Mouse (Mus musculus) megakaryocyte, adult 5-6 weeks (primary cell): ENCODE results near the gene Gm5431. TPM values are rescaled to one million over a fixed set of nuclear protein-coding genes. Genes with fewer than 3 reads are reported as not detected.
"Not testable (repeated sequence)": the region's sequence is repeated elsewhere in the genome, so short reads cannot be mapped to it uniquely, and the experiment has no call there.

ENCODE experiments used
- ATAC-seq: 2 replicates; pipeline ENCODE4 v1.8.0; 2016; ENCODE audit warnings: mild to moderate bottlenecking, inconsistent platforms; ENCODE audit not compliant: poor library complexity, severe bottlenecking
- total RNA-seq, 2 experiments: library from RNA; stranded (forward) in 1 of 2; stranded (reverse) in 1 of 2; fragments of 153-499, 151-499 nt in 1 of 2; fragments of 221-1000, 200-1000 nt in 1 of 2; gene quantifications; 2 replicates each; pipeline versions ENCODE4 v1.2.3 to v1.2.4; 2015 to 2017

Gene Gm5431
- total RNA-seq, 2 experiments from 2014 or later: 12.0 to 15.9 TPM

GRCm38 (mm10) chr11:48871817-48872541, 30.0 kb downstream of the Gm5431 start:
- peak; percentile 57 for ATAC-seq

DNA sequence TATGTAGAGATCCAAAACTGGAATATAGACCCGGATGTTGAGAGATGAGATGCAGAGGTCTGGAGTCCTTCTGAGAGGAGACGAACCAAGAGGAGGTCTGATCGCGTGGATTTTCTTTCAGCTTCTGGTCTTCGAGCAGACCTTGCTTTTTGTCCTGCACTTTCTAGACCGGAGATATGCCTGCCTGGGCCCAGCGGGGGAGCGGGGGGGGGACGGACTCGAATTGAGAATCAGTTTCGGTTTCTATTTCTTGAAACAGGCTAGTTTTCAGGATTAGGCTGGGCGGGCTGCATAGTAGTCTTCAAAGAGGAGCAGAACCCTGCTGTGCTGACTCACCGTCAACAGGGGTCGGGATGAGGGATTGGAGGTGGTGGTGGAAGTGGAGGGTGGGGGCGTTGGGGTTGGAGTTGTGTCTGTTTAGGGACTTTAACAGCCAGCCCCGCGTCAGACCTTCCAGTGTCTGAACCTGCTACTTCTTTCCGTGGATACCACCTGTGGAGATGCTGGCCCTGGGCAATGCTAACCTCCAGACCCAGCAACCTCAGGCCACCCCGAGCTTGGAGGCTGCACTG, 30.7 kb downstream of the Gm5431 start, which contains the start of gene Irgm1:
Gene Irgm1, minus strand, starts transcription at position 483 of the 572 bp plus-strand sequence.
- ATAC-seq: peak; percentile 62

DNA sequence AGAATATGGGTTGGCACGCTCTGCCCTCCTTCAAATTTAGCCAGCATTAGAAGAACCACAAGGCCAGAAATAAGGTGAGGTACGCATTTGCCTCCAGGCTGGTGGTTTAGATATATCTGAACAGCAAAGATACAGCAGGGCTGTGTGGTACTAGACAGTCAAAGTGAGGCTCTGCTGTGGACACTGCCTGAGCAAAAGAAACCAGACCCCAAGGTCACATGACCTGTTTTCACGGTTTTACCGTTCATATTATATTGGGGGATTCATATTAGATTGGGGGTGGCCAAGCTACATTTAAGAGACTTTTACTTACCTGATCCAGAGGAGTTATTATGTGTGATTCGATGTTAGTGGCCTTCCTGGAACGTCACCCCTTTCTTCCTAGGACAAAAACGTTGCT, 31.2 kb downstream of the Gm5431 start:
- ATAC-seq: no peak

GRCm38 (mm10) chr11:48869380-48870110, 32.5 kb downstream of the Gm5431 start:
- no peak for ATAC-seq

GRCm38 (mm10) chr11:48866481-48866880, 35.5 kb downstream of the Gm5431 start:
- no peak for ATAC-seq

DNA sequence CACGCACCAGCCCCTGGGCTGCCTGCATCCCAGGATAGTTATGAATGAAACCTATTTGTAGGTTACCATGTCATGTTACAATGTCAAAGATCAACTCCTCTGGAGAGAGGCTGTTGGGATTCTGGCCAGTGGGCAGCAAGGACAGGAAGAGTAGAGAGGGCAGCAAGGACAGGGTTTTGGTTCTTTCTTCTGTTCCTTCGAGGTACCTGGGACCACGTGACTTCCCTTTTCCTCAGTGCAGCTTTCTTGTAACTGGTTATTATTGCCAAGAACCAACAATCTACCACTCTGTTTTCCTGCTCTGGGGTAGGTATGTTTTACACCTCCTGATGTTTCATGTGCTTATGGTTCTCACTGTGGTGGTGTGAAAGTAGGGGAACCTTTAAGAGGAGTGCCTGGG, 38.2 kb downstream of the Gm5431 start:
- no peak for ATAC-seq

DNA sequence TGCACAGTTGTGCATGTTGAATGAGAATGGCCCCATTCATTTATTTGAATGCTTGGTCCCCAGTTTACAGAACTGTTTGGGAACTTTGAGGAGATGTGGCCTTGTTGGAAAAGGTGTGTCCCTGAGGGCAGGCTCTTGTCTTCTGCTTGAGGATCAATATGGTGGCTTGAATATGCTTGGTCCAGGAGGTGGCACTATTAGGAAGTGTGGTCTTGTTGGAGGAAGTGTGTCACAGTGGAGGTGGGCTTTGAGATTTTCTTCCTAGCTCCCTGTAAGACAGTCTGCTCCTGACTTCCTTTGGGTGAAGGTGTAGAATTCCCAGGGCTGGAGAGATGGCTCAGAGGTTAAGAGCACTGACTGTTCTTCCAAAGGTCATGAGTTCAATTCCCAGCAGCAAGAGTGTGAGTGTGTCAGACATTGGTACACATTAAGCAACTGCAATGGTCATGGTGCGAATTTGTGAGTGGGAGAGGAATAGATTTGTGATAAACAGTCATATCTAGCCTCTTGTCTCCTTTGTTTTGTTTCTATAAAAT, 39.2 kb downstream of the Gm5431 start:
- no peak for ATAC-seq

GRCm38 (mm10) chr11:48859014-48859413, 43.0 kb downstream of the Gm5431 start:
- ATAC-seq: peak; percentile 37

DNA sequence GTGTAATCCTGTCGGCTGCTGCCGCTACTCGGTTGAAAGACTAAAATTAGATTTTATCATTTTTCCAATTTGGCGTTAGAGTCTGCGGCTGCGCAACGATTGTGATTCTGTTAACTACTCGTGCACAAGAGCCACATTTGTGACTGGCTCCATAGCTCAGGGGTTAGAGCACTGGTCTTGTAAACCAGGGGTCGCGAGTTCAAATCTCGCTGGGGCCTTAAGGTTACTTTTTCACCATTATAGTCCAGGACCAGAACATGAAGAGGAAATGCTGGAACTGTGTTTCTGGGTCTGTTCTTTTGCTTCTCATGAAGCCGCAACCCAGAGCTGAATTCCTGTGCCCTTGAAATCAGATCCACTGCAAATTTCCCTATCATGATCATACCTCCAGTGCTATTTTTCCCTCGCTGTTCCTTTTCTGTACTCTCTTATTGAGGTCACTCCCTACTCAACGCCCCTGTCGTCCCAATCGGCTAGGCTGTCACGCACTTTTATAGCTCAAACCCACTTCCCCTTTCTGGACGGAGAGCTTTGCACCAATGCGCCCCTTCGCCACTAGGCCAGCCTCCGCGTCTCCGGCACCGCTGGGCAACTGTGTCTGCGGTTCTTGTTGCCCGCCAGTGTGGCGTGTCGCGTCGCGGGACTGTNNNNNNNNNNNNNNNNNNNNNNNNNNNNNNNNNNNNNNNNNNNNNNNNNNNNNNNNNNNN, 48.4 kb downstream of the Gm5431 start:
- ATAC-seq: peak; percentile 74

GRCm38 (mm10) chr11:48852624-48853473, 49.2 kb downstream of the Gm5431 start:
- ATAC-seq: no peak

- no peak for ATAC-seq
These were observed 49.8 kb downstream of the Gm5431 start for GRCm38 (mm10) chr11:48852190-48852589.

DNA sequence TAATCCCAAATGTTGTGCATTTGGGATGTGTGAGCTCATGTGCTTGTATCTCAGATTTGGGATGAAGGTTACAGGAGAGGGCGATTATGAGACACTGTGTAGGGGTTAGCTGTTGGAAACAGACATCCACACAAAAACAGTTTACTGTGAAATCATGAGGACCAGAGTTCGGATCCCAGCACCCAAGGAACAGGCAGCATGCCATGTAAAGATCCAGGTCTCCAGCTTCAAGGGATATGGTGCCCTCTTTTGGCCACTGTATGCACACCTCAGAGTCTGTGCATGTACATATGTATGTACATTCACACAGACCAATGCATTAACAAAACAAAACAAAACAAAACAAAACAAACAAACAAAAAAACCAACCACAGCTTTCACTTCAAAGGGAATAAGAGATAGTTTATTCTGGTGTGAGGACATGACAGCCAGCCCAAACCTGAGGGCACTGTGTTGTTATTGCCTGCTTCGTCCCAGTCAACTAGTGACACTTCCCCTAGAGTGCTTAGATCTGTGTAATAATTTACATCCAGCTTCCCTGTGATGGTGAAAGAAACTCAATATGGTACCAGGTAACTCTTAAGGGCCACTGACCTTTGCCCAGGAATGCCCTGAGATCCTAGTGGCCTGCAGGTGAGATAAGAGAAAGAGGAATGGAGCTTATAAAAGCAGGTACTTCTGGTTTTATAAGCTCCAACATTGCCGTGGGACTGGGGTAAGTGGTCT, 50.6 kb downstream of the Gm5431 start:
- no peak for ATAC-seq

DNA sequence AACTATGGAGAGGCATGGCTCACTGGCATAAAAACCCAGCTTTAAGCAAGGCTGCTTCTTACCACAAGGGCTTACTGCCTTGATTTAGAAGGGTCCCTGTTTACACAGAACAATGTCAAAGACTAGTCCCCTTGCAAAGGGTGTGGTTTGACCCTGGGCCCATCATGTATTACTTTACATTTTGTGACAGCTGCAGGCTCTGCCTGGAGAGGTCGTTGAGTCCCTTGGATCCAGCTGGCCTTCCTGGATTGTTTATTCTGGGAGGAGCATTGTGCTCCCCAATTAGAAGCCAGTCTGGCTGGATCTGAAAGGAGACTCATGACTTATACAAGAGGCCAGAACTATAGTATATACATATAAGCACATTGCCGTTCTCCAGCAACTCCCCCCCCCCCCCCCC, 51.8 kb downstream of the Gm5431 start:
- no peak for ATAC-seq

DNA sequence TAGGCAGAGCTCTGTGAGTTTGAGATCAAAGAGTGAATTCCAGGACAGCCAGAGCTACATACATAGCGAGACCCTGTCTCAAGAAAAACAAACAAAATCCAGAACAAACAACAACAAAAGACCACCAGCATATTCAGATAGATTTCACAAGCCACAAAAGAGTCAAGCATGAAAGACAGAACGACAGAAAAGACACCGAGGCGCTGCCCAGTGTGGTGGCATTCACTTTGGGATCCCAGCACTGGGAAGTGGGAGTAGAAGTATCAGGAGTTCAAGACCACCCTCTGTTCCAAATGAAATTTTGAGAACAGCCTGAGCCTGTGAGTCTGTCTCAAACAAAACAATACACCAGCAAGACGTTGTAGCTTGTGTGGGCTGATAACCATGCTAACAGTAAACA, 55.1 kb downstream of the Gm5431 start:
- ATAC-seq: no peak

- not testable (repeated sequence) for ATAC-seq
These were observed 55.7 kb downstream of the Gm5431 start for GRCm38 (mm10) chr11:48846362-48846761.

DNA sequence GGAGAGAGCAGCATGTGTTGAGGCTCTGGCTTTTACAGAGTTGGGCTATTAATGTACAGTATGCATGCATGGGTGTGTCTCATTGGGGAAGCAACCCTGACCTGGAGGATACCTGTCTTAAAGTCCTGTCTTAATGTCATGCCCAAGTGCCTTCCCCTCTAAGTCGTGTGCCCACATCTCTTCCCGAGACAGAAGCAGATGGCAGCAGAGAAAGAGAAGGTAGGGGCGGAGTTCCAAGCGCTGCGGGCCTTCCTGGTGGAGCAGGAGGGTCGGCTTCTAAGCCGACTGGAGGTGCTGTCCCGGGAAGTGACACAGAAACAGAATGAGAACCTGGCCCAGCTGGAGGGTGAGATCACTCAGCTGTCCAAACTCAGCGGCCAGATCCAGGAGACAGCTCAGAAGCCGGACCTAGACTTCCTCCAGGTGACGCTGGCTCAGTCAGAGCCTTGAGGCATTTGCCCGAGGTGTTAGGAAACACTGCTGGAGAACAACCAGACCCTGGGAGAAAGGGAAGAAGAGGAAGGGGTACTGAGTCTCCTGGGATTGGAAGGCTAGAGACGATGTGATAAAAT, 56.7 kb downstream of the Gm5431 start:
- no peak for ATAC-seq

DNA sequence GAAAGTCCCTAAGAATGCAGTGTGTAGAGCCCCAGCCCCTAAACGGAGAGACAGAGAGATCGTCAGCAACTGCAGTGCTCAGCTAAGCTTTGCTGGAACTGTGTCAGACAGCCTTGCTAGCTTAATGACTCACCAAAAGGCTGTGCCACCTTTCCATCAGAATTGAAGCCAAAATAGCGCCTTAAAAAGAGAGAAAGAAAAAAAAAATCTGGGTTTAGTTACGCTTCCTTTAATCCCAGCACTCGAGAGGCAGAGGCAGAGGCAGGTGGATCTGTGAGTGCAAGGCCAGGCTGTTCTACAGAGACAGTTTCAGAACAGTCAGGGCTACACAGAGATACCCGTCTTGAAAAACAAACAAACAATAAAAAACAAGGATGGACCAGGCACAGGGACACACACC, 57.7 kb downstream of the Gm5431 start:
- no peak for ATAC-seq

DNA sequence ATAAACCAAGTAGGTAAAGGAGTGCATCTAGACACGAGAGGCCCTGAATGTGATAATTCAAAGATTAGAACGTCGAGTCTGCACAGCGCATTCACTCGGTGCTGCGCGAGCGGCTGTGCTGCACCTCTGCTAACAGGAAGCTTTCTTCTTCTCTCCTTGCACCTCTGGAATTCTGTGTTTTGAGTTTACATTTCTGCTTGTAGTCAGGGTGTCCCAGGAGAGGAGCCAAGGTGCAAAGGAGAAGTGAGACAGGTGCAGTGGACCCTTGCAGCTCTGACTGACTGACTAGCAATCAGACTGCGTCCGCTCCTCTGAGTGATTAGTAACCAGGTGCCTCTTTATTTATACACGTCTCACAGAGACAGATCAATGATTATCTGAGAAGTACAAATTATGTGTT, 58.8 kb downstream of the Gm5431 start:
- ATAC-seq: no peak

- no peak for ATAC-seq
These were observed 59.6 kb downstream of the Gm5431 start for GRCm38 (mm10) chr11:48842378-48842792.
